Mouse (Mus musculus): ENCODE data around the gene Gm20219. TPM values are rescaled to one million over a fixed set of nuclear protein-coding genes. Genes with fewer than 3 reads are reported as not detected.
A peak's percentile ranks its signal among the peaks of the same experiment; 100 is the strongest.

Gene Gm20219
- polyA plus RNA-seq, 1 experiment = 0.28 TPM

GRCm38 (mm10) chr17:56515690-56516410, 38.3 kb downstream of the Gm20219 start:
- peak overlapping the region; percentile 24 for H3K4me2 ChIP-seq (ENCODE audit: low read depth)
- peaks cover 23% of the 10 kb centered on the region for H3K27me3 ChIP-seq (ENCODE audit: control insufficient read depth, insufficient read depth, insufficient read length)
- H3K4me3 ChIP-seq = no peak overlapping the region
- no peak overlapping the region for H3ac ChIP-seq (ENCODE audit: control insufficient read depth, insufficient read length)
- no peaks in the 10 kb centered on the region for H3K36me3 ChIP-seq (ENCODE audit: control insufficient read depth, insufficient read depth)
- no peaks in the 10 kb centered on the region for H3K79me2 ChIP-seq (ENCODE audit: control insufficient read depth, insufficient read depth)
- no peak for TF ChIP-seq MYOD1 (IDR thresholded peaks at IDR 0.05; ENCODE audit: control insufficient read depth in 1 of 3, insufficient read length in 2 of 3, low read depth in 2 of 3)
- no peak for TF ChIP-seq E2F4 (IDR thresholded peaks at IDR 0.05; ENCODE audit: insufficient read depth)
- peak; percentile 7 for TF ChIP-seq USF1 (IDR thresholded peaks at IDR 0.05; ENCODE audit: low read depth)
- TF ChIP-seq MYOG (IDR thresholded peaks at IDR 0.05; ENCODE audit: control insufficient read depth in 1 of 3, insufficient read depth in 1 of 3, insufficient read length in 2 of 3, low read depth in 2 of 3) = no peak

- Histone ChIP-seq H3K36me3 (ENCODE audit: control insufficient read depth, insufficient read depth) (no peaks in the 10 kb centered on the region), H3K79me2 (ENCODE audit: control insufficient read depth, insufficient read depth) (no peaks in the 10 kb centered on the region), H3K27me3 (ENCODE audit: control insufficient read depth, insufficient read depth, insufficient read length) (peaks cover 23% of the 10 kb centered on the region), H3K4me3 (no peak overlapping the region), H3K4me2 (ENCODE audit: low read depth) (no peak overlapping the region), H3ac (ENCODE audit: control insufficient read depth, insufficient read length) (no peak overlapping the region)
- TF ChIP-seq MYOG (IDR thresholded peaks at IDR 0.05; ENCODE audit: control insufficient read depth in 1 of 3, insufficient read depth in 1 of 3, insufficient read length in 2 of 3, low read depth in 2 of 3) (no peak), E2F4 (IDR thresholded peaks at IDR 0.05; ENCODE audit: insufficient read depth) (no peak), TCF12 (IDR thresholded peaks at IDR 0.05; ENCODE audit: insufficient read depth, poor library complexity, severe bottlenecking) (no peak)
These were observed 39.3 kb downstream of the Gm20219 start for GRCm38 (mm10) chr17:56514916-56515315.

DNA sequence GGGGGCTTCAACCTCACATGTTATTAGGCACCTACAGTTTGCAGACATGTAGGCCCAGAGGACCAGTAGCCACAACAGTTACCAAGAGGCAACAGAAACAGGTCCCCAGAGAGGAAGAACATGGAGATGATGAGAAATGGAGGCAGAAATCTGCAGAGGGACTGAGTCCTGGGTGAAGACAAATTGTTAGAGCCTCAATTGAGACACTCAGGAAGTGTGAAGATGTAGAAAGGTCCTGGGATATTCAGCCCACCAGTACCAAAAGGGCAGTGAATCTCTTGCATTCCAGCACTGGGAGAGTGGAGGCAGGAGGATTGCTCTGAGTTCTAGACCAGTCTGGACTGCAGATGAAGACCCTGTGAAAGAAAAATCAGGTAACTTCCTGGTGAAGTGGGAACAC, 39.9 kb downstream of the Gm20219 start:
- Histone ChIP-seq H3ac (ENCODE audit: control insufficient read depth, insufficient read length) (no peak overlapping the region), H3K4me3 (no peak overlapping the region), H3K4me2 (ENCODE audit: low read depth) (no peak overlapping the region), H3K27me3 (ENCODE audit: control insufficient read depth, insufficient read depth, insufficient read length) (peaks cover 23% of the 10 kb centered on the region), H3K79me2 (ENCODE audit: control insufficient read depth, insufficient read depth) (no peaks in the 10 kb centered on the region), H3K36me3 (ENCODE audit: control insufficient read depth, insufficient read depth) (no peaks in the 10 kb centered on the region)
- TF ChIP-seq TCF3 (IDR thresholded peaks at IDR 0.05; ENCODE audit: insufficient read length, low read depth) (no peak), MYOG (IDR thresholded peaks at IDR 0.05; ENCODE audit: control insufficient read depth in 1 of 3, insufficient read depth in 1 of 3, insufficient read length in 2 of 3, low read depth in 2 of 3) (no peak)

GRCm38 (mm10) chr17:56512310-56512709, 41.9 kb downstream of the Gm20219 start, which contains the start of gene Znrf4:
Gene Znrf4 (minus strand): TSS chr17:56512431.
- H3ac ChIP-seq (ENCODE audit: control insufficient read depth, insufficient read length) = no peak within 1 kb of the TSS
- no peak within 1 kb of the TSS for H3K4me2 ChIP-seq (ENCODE audit: low read depth)
- H3K4me3 ChIP-seq = no peak within 1 kb of the TSS
- TF ChIP-seq CEBPB (IDR thresholded peaks at IDR 0.05; ENCODE audit: insufficient read depth, poor library complexity, severe bottlenecking) (no peak), REST (IDR thresholded peaks at IDR 0.05; ENCODE audit: insufficient read depth, insufficient read length) (no peak), E2F4 (IDR thresholded peaks at IDR 0.05; ENCODE audit: insufficient read depth) (no peak), MYOD1 (IDR thresholded peaks at IDR 0.05; ENCODE audit: control insufficient read depth in 1 of 3, insufficient read length in 2 of 3, low read depth in 2 of 3) (no peak), TCF3 (IDR thresholded peaks at IDR 0.05; ENCODE audit: insufficient read length, low read depth) (no peak), SRF (IDR thresholded peaks at IDR 0.05; ENCODE audit: control insufficient read depth, insufficient read length, low read depth) (no peak), POLR2A (IDR thresholded peaks at IDR 0.05; ENCODE audit: insufficient read length, low read depth) (no peak), MYOG (IDR thresholded peaks at IDR 0.05; ENCODE audit: control insufficient read depth in 1 of 3, insufficient read depth in 1 of 3, insufficient read length in 2 of 3, low read depth in 2 of 3) (no peak), POLR2AphosphoS2 (IDR thresholded peaks at IDR 0.05; ENCODE audit: insufficient read length, low read depth) (no peak)
- peaks cover 23% of the 10 kb centered on the region for H3K27me3 ChIP-seq (ENCODE audit: control insufficient read depth, insufficient read depth, insufficient read length)
- no peaks in the 10 kb centered on the region for H3K79me2 ChIP-seq (ENCODE audit: control insufficient read depth, insufficient read depth)
- no peaks in the 10 kb centered on the region for H3K36me3 ChIP-seq (ENCODE audit: control insufficient read depth, insufficient read depth)

DNA sequence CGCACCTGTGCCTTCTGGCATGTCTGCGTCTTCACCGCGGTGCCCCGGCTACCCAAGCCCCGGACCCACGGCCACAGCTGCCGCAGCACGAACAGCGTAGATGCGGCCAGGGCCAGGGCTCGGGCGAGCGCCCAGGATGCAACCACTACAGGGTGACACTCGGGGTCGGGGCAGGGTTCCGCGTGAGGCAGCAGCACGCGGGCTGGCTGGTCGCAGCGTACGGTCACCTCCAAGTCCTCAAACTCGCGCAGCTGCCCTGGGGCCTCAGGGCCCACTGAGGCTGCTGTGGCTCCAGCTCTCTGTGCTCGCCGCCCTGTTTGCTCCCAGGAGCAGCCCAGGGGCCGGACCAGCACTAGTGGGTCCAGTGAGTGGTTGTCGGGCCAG, 42.5 kb downstream of the Gm20219 start:
- TF ChIP-seq POLR2A (IDR thresholded peaks at IDR 0.05; ENCODE audit: insufficient read length, low read depth) = no peak
- no peak for TF ChIP-seq USF1 (IDR thresholded peaks at IDR 0.05; ENCODE audit: low read depth)
- no peak for TF ChIP-seq POLR2AphosphoS2 (IDR thresholded peaks at IDR 0.05; ENCODE audit: insufficient read length, low read depth)
- no peak for TF ChIP-seq MAX (IDR thresholded peaks at IDR 0.05; ENCODE audit: low read depth)
- TF ChIP-seq TCF12 (IDR thresholded peaks at IDR 0.05; ENCODE audit: insufficient read depth, poor library complexity, severe bottlenecking) = no peak
- H3ac ChIP-seq (ENCODE audit: control insufficient read depth, insufficient read length) = no peak overlapping the region
- no peaks in the 10 kb centered on the region for H3K36me3 ChIP-seq (ENCODE audit: control insufficient read depth, insufficient read depth)
- no peaks in the 10 kb centered on the region for H3K79me2 ChIP-seq (ENCODE audit: control insufficient read depth, insufficient read depth)
- H3K27me3 ChIP-seq (ENCODE audit: control insufficient read depth, insufficient read depth, insufficient read length) = peaks cover 22% of the 10 kb centered on the region
- H3K4me3 ChIP-seq = no peak overlapping the region
- H3K4me2 ChIP-seq (ENCODE audit: low read depth) = no peak overlapping the region
